Mouse (Mus musculus) left cerebral cortex, postnatal 25 days (tissue): ENCODE results near the gene Klrb1c. TPM values are rescaled to one million over a fixed set of nuclear protein-coding genes. Genes with fewer than 3 reads are reported as not detected.
"Not testable (repeated sequence)": the region's sequence is repeated elsewhere in the genome, so short reads cannot be mapped to it uniquely, and the experiment has no call there.

Source experiments
- DNase-seq, 2 experiments: peaks; one replicate each; pipeline ENCODE4 v3.0.0; 2022; ENCODE audit warnings: low spot score in 2 of 2, mixed read lengths in 1 of 2
- intact Hi-C: fragments of 180-260 bp; cut with DNase I; formaldehyde crosslinking; loops from one replicate; pipeline ENCODE4 v1.15.1; 2025
- total RNA-seq, 2 experiments: library from RNA; stranded (reverse); gene quantifications; 2 replicates each; pipeline ENCODE4 v1.2.3; 2021

The Klrb1c gene
- total RNA-seq, 2 experiments from 2014 or later = not detected

GRCm38 (mm10) chr6:128761144-128761540, 27.9 kb downstream of the Klrb1c start:
- intact Hi-C loops = loop anchor here (2.0 to 10.0 kb wide), 2 partner anchors 78 to 774 kb away; partner anchors contain the start of gene Gabarapl1
- DNase-seq = peak in 1 of 2 experiments; percentile 21

GRCm38 (mm10) chr6:128760416-128761143, 28.4 kb downstream of the Klrb1c start:
- peak; percentile 89 to 95 for DNase-seq
- intact Hi-C loops = loop anchor here (2.0 to 10.0 kb wide), 2 partner anchors 78 to 774 kb away; partner anchors contain the start of gene Gabarapl1

DNA sequence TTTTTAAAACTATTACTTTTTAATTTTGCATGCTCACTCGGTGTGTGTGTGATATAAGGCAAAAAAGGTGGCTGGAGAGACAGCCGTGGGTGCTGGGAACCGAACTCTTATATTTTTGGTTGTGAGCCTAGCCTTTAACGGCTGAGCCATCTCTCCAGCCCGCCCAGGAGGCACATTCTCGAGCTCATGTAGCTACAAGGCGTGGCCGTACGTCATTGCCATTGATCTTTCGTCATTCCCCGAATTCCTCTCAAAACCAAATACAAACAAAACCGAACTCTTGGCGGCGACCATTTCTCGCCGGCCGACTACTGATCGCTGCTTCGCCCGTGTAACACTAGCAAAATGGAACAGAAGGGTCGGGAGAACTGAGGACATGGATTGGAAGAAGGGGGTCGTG, 29.0 kb downstream of the Klrb1c start:
- peak; percentile 95 to 97 for DNase-seq
- intact Hi-C loops = loop anchor here (2.0 to 10.0 kb wide), 2 partner anchors 79 to 775 kb away; partner anchors contain the start of gene Gabarapl1

GRCm38 (mm10) chr6:128759221-128759950, 29.6 kb downstream of the Klrb1c start:
- peak in 1 of 2 experiments; percentile 9 for DNase-seq
- intact Hi-C loops = no loop called here

GRCm38 (mm10) chr6:128755402-128755763, 33.6 kb downstream of the Klrb1c start:
- intact Hi-C loops = loop anchor here (2.0 kb wide), 1 partner anchor 123 kb away; no protein-coding TSS in a partner anchor
- DNase-seq = not testable (repeated sequence)

DNA sequence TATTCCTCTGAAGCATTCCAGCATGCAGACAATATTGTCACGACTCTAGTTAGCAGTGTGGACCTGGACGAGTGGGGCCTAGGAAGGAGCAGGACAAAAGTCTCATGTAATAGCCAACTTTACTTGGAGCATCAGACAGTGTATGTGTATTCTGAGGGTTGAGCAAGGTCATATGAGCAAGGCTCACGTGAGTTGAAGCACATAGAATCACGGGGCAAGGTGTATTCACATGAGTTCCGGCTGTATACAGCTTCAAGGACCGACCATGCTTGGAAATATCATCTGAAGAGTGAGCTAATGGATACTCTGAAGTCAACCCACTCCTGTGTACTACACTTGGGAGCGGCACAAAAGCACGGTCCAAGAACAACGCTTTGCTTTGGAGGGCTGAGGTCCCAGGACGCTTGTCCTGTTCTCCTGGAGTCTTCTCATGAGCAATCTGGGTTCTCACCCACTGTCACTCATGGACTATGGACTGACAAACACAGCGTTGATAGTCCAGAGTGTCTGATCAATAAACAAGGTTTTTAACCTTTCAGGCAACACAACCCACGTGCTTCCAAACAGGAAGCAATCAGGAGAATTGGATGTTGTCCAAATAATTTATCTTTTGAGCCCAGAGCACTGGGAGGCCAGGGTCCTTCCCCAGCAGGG, 34.1 kb downstream of the Klrb1c start:
- not testable (repeated sequence) for DNase-seq
- intact Hi-C loops = loop anchor here (2.0 kb wide), 1 partner anchor 122 kb away; no protein-coding TSS in a partner anchor

DNA sequence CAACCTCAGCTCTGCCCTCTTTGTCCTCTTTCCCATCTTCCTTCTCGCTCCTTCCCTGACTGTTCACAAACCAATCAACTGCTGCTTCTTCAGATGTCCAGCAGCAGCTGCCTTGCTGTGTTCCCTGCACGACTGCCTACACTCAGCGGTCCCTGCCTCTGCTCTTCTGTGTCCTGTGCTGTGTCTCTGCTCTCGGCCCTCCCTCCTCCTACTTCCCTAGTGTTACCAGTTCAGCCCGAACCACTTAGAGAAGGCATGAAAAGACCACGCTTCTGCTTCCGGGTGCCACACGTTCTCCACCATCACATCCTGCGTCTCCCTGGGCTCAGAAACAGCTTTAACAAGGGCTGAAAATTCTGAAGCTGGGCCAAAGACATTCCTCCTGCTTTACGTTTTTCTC, 34.8 kb downstream of the Klrb1c start:
- DNase-seq = peak in 1 of 2 experiments; percentile 45
- intact Hi-C loops = loop anchor here (2.0 kb wide), 1 partner anchor 121 kb away; no protein-coding TSS in a partner anchor

DNA sequence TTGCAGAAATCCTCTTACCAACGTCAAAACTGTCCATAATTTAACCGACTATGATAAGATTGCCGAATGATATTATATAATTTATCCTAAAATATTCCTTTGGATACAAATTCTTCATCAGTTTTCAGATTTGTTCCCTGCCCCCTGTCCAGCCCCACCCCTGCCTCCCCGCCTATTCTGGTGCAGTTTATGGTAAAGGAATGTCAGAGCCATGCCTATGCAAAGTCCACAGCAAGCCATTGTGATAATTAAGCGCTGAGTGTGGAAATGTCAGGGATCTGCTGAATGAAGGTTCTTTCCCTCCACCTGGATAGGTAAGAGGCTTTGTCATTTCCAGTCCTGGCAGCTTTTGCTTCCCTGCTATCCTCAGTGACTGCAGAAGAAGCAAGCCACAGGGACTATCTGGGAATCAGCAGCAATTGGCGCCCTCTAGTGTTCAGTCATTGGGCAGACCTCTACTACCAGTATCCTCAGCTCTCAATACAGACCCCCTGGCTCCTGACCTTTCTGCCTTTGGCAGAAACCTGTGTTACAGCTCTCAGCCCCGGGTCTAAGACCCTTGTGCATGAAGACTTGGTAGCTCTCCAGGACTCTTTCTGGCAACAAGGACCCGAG, 35.3 kb downstream of the Klrb1c start:
- DNase-seq = peak; percentile 88 to 95
- intact Hi-C loops = loop anchor here (2.0 kb wide), 2 partner anchors 121 to 149 kb away; no protein-coding TSS in a partner anchor

DNA sequence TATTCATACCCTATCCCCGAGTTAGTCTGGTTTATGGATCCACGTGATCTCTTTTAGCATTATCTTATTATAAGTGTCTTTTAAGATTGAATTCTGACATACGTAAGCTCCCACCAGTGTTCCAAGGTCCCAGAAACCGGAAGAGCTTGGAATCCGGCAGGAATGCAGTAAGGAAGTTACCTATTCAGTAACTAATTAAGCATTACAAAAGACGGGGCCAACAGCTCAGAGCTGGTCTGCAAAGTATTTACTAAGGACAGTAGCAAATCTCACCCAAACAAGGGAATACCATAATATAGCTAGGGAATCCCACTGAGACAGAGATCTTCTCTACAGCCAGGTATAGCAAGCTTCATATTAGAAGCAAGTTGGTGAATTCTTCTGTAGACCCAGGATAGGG, 42.0 kb downstream of the Klrb1c start:
- not testable (repeated sequence) for DNase-seq
- intact Hi-C loops = loop anchor here (10.0 kb wide), 1 partner anchor 232 kb away; no protein-coding TSS in a partner anchor

DNA sequence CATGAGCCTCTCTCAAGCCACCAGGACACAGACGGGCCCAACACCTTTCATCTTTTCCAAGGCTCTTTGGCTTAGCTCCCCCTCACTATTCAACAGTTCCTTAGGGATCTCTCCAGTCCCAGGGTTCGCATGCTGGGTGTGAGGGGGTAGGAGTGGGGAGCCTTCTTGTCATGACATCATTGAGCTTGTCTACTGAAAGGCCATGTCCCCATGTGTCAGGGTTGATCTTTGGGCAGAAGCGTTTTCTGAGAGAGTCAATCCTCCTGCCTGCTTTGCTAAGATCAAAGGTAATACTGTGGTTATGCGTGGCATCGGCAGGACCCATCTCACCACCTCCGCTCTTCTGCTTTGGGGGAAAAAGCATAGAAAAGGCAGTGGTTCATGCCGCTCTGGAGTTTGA, 51.6 kb downstream of the Klrb1c start:
- intact Hi-C loops = no loop called here
- no peak for DNase-seq

DNA sequence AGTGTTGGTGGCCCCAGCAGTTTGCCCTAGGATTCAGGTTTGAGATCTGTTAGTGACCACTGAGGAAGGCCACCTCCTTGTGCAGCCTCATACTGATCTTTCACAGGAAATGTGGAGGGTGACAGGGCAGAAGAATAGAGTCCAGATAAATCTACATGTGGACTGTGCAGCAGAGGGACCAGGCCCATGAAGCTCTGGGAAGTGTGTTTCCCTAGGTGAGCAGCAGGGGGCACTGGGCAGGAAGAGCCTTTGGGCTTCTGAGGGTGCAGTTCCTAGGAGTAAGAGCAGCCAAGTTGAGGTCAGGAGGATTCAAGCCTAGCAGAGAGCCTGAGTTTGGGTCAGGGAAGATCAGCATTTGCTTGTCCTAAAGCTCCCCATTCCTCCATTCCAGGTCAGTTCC, 52.9 kb downstream of the Klrb1c start:
- DNase-seq = no peak
- intact Hi-C loops = no loop called here

DNA sequence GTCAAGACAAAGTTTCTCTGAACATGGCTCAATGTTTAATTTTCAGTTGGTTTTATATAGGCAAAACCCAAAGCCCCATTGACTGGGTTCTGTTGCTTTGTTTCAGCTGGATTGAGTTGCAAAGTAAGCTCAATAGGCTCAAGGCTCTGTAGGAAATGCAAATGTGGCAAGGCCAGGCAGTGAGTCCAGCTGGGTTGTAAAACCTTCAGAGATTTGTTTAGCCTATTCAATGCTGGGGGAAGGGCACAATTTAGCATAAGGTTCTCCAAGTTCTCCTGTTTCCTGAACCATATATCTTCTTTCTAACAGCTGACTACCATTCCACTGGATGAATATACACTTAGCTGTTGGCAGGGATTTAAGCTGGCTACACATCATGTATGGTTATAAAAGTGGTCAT, 54.1 kb downstream of the Klrb1c start:
- DNase-seq = no peak
- intact Hi-C loops = no loop called here

- DNase-seq = no peak
- intact Hi-C loops = no loop called here
These were observed 54.9 kb downstream of the Klrb1c start for GRCm38 (mm10) chr6:128733908-128734679.

- intact Hi-C loops = no loop called here
- DNase-seq = no peak
These were observed 57.0 kb downstream of the Klrb1c start for GRCm38 (mm10) chr6:128732032-128732431.

Other genes starting within 250 kb of the Klrb1c start
- gene A2ml1, start 207.6 kb downstream of the Klrb1c start, total RNA-seq = 10 to 100 TPM; 14.7 to 15.6 TPM
- not detected for gene Klrb1a, start 165.7 kb downstream of the Klrb1c start, total RNA-seq
- gene Clec2h, start 126.8 kb downstream of the Klrb1c start, total RNA-seq = under 1 TPM in 1 of 2 experiments, not detected in 1; 0.46 TPM
- gene Klrb1, start 66.2 kb downstream of the Klrb1c start, total RNA-seq = not detected
- gene Gm44511, start 37.1 kb upstream of the Klrb1c start, total RNA-seq = not detected
- gene Klrb1b, start 37.1 kb upstream of the Klrb1c start, total RNA-seq = not detected
- not detected for gene Clec2i, start 98.4 kb upstream of the Klrb1c start, total RNA-seq
- 1 to 10 TPM in 1 of 2 experiments, under 1 TPM in 1; 0.96 to 1.4 TPM for gene BC035044, start 101.9 kb upstream of the Klrb1c start, total RNA-seq
- not detected for gene Clec2g, start 145.2 kb upstream of the Klrb1c start, total RNA-seq